Mouse (Mus musculus): ENCODE measurements around the gene Inip. TPM values are rescaled to one million over a fixed set of nuclear protein-coding genes. Genes with fewer than 3 reads are reported as not detected.

Gene Inip
- polyA plus RNA-seq, 1 experiment from 2014 or later, result 78.2 TPM

DNA sequence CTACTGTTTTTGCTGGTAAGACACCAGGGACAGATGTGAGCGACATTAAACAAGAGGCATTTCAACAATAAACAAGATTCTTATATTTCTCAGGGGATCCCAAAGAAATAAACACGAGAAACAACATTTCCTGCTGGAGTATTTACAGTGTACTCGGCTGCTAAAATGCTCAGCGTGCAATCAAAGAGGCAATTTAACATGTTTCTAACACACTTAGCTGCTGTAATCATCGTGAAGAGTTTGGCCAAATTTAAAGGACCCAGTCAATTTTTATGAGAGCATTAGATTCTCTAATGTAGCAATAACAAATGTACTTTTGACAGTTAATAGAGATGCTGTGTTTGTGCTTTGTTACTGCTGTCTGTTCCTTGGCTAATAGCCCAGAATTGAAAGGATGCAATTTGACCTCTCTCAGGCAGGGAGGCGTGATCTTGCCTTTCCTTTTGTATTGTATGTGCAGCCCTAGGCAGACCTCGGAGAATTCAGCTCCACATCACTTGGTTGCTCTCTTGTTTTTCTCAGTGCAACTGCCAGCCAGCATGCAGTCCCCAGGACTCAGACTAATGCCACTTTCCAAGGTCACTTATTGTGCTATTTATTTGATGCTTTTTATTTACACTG lies 35.9 kb downstream of the Inip start:
- peaks cover 16% of the 10 kb centered on the region for H3K4me1 ChIP-seq
- ATAC-seq (ENCODE audit: insufficient number of reproducible peaks, insufficient read depth, low FRiP score, low TSS enrichment), result no peak
- no peaks in the 10 kb centered on the region for H3K27me3 ChIP-seq
- no peaks in the 10 kb centered on the region for H3K9me3 ChIP-seq
- no peak overlapping the region for H3K4me3 ChIP-seq
- 32% methylated on average over 7 of the region's 7 CpGs for WGBS
- peak overlapping the region; percentile 57 for H3K27ac ChIP-seq
- H3K4me2 ChIP-seq (replicated peaks), result 0 out of 2 replicates have a peak overlapping the region, but pooled peaks have one; percentile 12
- no peak overlapping the region for H3K9ac ChIP-seq
- H3K36me3 ChIP-seq, result peaks cover 11% of the 10 kb centered on the region

DNA sequence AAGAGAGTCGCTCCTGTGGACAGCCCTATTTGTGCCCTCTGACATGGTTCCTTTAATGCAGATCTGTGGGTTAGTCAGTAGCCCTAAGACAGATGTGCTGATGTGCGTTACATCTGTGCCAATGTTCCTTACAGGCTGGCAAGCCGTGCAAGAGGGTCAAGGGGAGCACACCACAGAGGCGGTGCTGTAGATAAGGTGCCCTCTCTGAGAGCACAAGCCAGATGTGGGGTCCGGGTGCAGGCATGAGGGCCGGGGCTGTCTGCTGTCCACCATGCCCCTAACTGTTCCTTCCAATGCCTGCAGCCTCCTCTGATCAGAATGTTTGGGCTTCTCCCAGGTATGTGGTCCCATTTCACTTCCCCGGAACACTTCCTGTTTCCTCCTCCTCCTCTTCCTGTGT lies 36.4 kb downstream of the Inip start:
- Histone ChIP-seq H3K9ac (no peak overlapping the region), H3K27ac (peak overlapping the region; percentile 57), H3K36me3 (peaks cover 6% of the 10 kb centered on the region; the same call in 1 of the 2 replicates), H3K9me3 (no peaks in the 10 kb centered on the region), H3K4me1 (peaks cover 16% of the 10 kb centered on the region), H3K4me2 (replicated peaks) (0 out of 2 replicates have a peak overlapping the region, but pooled peaks have one; percentile 12), H3K4me3 (no peak overlapping the region), H3K27me3 (no peaks in the 10 kb centered on the region)
- ATAC-seq (ENCODE audit: insufficient number of reproducible peaks, insufficient read depth, low FRiP score, low TSS enrichment), result no peak
- 66% methylated on average over 7 of the region's 7 CpGs for WGBS

DNA sequence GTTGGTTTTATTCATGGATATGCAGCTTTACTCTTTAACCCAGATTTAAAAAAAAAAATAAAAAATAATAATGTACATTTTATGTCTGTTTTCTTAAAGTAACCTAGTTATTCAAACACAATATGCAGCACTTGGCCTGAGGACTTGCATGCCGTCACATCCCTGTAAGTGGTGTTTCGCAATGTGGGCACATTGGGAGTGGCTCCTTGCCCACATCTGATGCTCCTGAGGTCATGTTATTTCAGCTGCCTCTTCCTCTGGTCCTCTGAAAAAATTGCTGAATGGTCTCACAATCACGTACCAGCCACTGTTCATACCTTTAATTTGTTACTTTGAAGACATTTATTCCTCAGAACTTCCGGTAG lies 40.0 kb downstream of the Inip start:
- H3K4me3 ChIP-seq, result no peak overlapping the region
- H3K9me3 ChIP-seq, result no peaks in the 10 kb centered on the region
- H3K27ac ChIP-seq, result no peak overlapping the region
- H3K4me1 ChIP-seq, result peaks cover 23% of the 10 kb centered on the region
- H3K36me3 ChIP-seq, result no peaks in the 10 kb centered on the region
- ATAC-seq (ENCODE audit: insufficient number of reproducible peaks, insufficient read depth, low FRiP score, low TSS enrichment), result no peak
- H3K9ac ChIP-seq, result no peak overlapping the region
- H3K27me3 ChIP-seq, result no peaks in the 10 kb centered on the region
- 64% methylated on average over 4 of the region's 4 CpGs for WGBS
- no peak overlapping the region for H3K4me2 ChIP-seq (replicated peaks)

DNA sequence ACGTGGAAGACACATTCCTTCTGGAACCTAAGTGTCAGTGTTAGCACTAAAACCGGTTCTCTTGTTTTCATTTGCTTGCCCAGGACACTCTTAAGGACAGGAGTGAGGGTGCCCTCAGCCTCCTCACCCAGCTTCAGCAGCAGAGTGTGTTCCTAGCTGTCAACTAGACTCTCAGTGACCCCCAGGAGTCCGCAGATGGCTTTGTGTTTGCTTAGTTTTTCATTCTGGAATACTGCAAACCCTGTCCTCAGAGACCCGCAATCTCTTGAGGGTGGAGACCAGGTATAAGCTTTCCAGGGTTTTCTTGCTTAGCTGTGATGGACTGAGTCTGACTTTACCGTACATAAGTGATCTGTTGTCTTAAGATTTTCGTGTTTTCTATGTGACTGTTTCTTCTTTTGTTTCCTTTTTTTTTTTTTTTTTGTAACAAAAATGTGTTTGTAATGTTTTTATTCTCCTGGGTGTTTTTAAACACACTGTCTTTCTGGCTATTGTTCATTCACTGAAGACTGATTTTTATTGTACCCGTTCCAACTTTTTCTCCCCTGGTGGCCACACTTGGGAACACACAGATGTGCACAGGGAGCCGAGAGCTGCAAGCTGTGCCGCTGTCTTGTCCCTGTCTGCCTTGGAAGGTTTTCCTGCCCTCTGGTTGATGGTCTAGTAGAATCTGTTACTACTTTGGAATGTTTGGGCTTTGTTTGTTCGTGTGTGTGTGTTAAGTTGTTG lies 40.6 kb downstream of the Inip start:
- ATAC-seq (ENCODE audit: insufficient number of reproducible peaks, insufficient read depth, low FRiP score, low TSS enrichment), result no peak
- no peak overlapping the region for H3K27ac ChIP-seq

DNA sequence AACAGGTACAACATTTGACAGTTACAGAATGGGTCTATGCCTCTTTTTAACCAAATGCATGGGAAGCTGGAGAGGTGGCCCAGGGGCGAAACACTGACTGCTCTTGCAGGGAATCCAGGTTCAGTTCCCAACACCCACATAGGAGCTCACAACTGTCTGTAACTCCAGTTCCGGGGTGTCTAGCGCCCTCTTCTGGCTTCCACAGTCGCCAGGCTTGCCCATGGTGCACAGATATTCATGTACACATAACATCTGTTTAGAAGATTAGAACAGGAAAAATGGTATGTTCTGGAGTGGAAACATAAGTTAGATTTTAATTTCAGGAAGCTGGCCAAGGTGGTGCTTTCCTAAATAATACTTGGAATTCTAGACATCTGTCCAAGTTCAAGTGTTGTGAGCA lies 41.4 kb downstream of the Inip start:
- no peak for ATAC-seq (ENCODE audit: insufficient number of reproducible peaks, insufficient read depth, low FRiP score, low TSS enrichment)
- Histone ChIP-seq H3K4me2 (replicated peaks) (no peak overlapping the region), H3K9me3 (no peaks in the 10 kb centered on the region), H3K9ac (no peak overlapping the region), H3K4me3 (no peak overlapping the region), H3K4me1 (peaks cover 10% of the 10 kb centered on the region), H3K27me3 (no peaks in the 10 kb centered on the region), H3K27ac (no peak overlapping the region), H3K36me3 (no peaks in the 10 kb centered on the region)
- WGBS, result 72% methylated on average over 4 of the region's 4 CpGs

More for the DNA sequence above, 40.6 kb downstream of the Inip start:
- WGBS, result 53% methylated on average over 10 of the region's 10 CpGs
- Histone ChIP-seq H3K4me2 (replicated peaks) (no peak overlapping the region), H3K9me3 (no peaks in the 10 kb centered on the region), H3K36me3 (no peaks in the 10 kb centered on the region), H3K4me3 (no peak overlapping the region), H3K9ac (no peak overlapping the region), H3K4me1 (peaks cover 18% of the 10 kb centered on the region), H3K27me3 (no peaks in the 10 kb centered on the region)

DNA sequence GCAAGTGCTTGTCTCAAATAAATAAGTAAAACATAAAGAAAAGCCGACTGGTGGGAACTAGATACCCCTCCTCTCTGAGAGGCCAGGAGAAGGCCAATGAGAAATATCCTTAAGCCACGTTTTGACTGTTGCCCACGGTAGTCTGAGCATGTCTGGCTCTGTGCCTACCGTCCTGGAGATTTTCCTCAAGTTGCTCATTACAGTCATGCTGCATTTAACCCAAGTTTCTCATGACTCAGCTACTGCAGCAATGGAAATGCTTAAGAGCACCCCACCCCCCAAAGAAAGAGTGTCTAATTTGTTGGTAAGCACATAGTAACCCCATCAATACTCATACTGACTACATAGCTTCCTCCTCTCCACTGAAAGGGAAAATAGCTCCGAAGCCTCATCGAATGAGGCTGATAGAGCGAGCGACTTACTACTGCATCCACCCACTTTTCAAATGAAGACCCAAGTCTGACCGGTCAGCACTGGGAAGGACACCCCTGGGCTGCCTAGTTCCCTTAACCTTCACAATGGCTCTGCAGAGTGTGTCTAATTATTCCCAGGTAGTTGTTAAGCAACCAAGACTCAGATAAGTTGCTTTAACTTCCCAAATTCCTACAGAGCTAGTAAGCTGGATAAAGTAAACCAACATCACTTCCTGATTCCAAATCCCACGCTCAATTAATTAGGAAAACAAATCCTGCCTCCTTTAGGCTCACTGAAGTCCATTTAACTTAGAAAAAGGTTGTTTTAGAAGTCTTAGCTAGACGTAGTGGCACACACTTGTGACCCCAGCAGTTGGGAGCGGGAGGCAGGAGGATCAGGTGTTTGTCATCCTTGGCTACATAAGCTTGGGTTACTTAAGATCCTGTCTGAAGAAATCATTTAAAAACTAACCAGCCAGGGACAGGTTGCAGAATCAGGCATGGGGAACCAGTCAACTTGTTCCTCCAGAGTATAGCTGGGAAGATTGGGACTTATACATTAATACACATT lies 43.6 kb downstream of the Inip start:
- Histone ChIP-seq H3K9ac (no peak overlapping the region), H3K27ac (no peak overlapping the region), H3K27me3 (no peaks in the 10 kb centered on the region), H3K4me3 (no peak overlapping the region), H3K4me2 (replicated peaks) (no peak overlapping the region), H3K9me3 (no peaks in the 10 kb centered on the region), H3K4me1 (peaks cover 7% of the 10 kb centered on the region), H3K36me3 (peaks cover 2% of the 10 kb centered on the region; the same call in 1 of the 2 replicates)
- 67% methylated on average over 12 of the region's 12 CpGs for WGBS
- no peak for ATAC-seq (ENCODE audit: insufficient number of reproducible peaks, insufficient read depth, low FRiP score, low TSS enrichment)

DNA sequence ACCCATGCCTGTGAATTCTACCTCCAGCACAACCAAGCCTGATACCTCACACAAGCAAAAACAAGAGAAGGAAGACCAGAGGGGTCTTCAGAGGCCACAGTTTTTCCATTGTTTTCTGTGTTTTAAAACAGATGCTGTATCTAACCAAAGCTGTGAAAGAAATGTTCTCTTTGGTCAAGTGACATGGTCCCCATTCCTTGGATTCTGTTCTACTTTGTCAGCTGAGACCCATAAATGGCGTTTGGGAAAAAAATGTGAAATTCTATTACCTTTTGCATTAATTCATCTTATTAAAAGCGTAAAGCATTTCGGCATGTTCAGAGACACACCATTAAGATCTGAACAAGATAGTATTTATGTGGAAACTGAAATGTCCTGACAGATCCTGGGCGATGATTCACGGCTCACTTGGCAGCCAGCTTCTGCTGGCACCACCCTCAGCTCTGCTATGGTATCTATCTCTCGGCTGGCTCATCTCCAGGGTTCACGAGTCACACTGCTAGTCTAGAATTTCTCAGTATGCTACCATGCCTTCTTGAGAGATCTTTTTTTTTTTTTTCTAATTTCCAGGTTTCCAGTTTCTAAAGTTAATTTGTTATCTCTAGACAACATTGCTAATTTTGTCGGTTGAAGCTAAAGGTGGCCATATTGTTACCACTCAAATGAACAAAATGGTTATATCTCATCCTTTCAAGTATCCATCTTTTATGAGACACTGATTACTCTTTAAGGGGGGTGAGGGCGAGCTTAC lies 44.9 kb downstream of the Inip start:
- Histone ChIP-seq H3K4me3 (no peak overlapping the region), H3K27ac (no peak overlapping the region), H3K27me3 (no peaks in the 10 kb centered on the region), H3K36me3 (peaks cover 8% of the 10 kb centered on the region), H3K9me3 (no peaks in the 10 kb centered on the region), H3K9ac (no peak overlapping the region), H3K4me2 (replicated peaks) (no peak overlapping the region), H3K4me1 (peaks cover 7% of the 10 kb centered on the region)
- WGBS, result 90% methylated on average over 9 of the region's 9 CpGs
- no peak for ATAC-seq (ENCODE audit: insufficient number of reproducible peaks, insufficient read depth, low FRiP score, low TSS enrichment)

DNA sequence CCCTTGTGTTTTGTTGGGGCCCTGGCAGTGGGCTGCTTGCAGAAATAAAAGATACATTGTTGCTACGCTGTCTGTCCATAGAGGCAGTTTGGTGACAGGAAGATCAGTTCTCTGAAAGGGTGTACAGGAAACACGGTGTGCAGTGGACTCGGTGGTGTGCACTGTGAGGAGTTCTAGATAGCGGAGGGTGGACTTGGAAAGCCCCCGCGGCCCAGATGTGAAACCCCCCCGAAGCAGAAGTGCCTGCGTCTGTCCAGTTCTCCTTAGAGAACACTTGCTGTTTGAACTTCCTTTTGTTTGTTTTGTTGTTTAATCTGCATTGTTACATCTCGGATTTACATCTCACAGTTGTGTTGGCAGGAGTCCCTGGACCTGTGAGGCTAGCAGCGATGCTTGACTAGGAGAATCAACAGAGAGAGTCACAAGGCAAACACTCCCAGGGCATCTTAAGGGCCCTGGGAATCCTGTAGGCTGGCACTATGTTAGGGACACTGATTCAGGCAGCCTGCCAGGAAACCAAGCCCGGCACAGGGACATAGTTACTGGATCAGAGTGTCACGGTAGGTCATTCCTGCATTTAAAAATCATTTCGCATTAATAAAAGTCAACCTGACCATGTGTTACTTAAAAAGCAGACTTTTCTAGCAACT lies 47.8 kb downstream of the Inip start:
- H3K9ac ChIP-seq, result no peak overlapping the region
- no peaks in the 10 kb centered on the region for H3K27me3 ChIP-seq
- H3K4me1 ChIP-seq, result peaks cover 7% of the 10 kb centered on the region
- ATAC-seq (ENCODE audit: insufficient number of reproducible peaks, insufficient read depth, low FRiP score, low TSS enrichment), result no peak
- H3K27ac ChIP-seq, result no peak overlapping the region
- H3K4me2 ChIP-seq (replicated peaks), result no peak overlapping the region
- H3K4me3 ChIP-seq, result no peak overlapping the region
- H3K36me3 ChIP-seq, result peaks cover 8% of the 10 kb centered on the region
- WGBS, result 76% methylated on average over 13 of the region's 13 CpGs
- H3K9me3 ChIP-seq, result no peaks in the 10 kb centered on the region

DNA sequence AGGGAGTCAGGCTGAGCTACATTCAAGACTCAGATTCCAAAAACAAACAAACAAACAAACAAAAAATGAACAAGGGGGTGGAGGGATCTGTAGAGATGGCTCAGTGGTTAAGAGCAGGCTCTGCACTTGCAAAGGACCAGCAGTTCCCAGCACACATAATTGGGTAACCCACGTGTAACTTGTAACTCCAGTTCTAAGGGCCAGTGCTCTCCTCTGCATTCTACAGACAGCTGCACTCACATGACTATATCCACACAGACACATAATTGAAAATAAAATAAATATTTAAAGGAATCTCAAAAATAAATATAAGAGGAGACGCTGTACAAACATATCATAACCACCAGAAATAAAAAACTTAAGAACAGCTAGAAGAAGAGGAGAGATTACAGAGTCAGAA lies 61.5 kb downstream of the Inip start:
- H3K4me1 ChIP-seq, result no peaks in the 10 kb centered on the region
- 73% methylated on average over 2 of the region's 2 CpGs for whole genome bisulfite sequencing
- no peak for ATAC-seq (ENCODE audit: insufficient number of reproducible peaks, insufficient read depth, low FRiP score, low TSS enrichment)

DNA sequence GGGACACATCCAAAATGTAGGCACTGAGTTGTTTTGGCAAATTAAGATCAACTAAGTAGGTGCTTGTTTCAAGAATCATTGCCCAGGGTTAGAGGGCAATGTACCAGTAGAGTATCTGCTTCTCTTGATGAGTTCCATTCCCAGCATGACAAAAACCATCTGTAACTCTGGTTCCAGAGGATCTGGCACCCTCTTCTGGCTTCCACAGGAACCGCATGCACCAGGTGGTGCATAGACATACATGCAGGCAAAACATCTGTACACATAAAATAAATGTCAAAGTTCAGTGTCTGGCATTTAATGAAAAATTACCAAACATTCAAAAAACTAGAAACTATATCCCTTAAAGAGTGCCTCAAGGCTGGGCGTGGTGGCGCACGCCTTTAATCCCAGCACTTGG lies 62.1 kb downstream of the Inip start:
- WGBS, result 99% methylated on average over 4 of the region's 4 CpGs
- ATAC-seq (ENCODE audit: insufficient number of reproducible peaks, insufficient read depth, low FRiP score, low TSS enrichment), result no peak
- H3K4me1 ChIP-seq, result no peaks in the 10 kb centered on the region
- no peak overlapping the region for H3K4me2 ChIP-seq (replicated peaks)
- no peak overlapping the region for H3K4me3 ChIP-seq
- H3K9ac ChIP-seq, result no peak overlapping the region
- no peak overlapping the region for H3K27ac ChIP-seq
- 0 out of 2 replicates have a peak, but pooled peaks cover 6% of the 10 kb centered on the region for H3K36me3 ChIP-seq
- no peaks in the 10 kb centered on the region for H3K27me3 ChIP-seq
- H3K9me3 ChIP-seq, result no peaks in the 10 kb centered on the region

More for the DNA sequence above, 61.5 kb downstream of the Inip start:
- no peak overlapping the region for H3K4me3 ChIP-seq
- no peak overlapping the region for H3K27ac ChIP-seq
- H3K4me2 ChIP-seq (replicated peaks), result no peak overlapping the region
- H3K9me3 ChIP-seq, result no peaks in the 10 kb centered on the region
- H3K36me3 ChIP-seq, result 0 out of 2 replicates have a peak, but pooled peaks cover 6% of the 10 kb centered on the region
- H3K27me3 ChIP-seq, result no peaks in the 10 kb centered on the region
- no peak overlapping the region for H3K9ac ChIP-seq

DNA sequence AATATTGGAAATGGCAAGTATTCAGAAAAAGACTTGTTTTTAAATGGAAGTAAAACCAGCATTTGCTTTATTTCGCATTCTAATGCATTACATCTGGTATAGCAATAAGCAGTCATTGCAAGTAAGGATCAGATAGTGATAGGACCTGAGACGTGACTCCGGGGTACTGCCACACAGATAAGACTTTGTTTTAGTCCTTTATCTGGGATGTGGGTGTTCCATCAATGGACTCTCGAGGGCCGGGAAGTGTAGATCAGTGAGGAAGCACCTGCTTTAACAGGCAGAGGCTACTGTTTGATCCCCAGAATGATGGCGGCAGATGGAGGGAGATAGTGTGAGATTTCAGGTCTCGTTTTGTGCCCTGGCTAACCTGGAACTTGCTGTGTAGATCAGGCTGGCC lies 69.8 kb downstream of the Inip start:
- no peak overlapping the region for H3K4me2 ChIP-seq (replicated peaks)
- no peaks in the 10 kb centered on the region for H3K27me3 ChIP-seq
- peaks cover 12% of the 10 kb centered on the region; the same call in 1 of the 2 replicates for H3K4me1 ChIP-seq
- no peak for ATAC-seq (ENCODE audit: insufficient number of reproducible peaks, insufficient read depth, low FRiP score, low TSS enrichment)
- no peak overlapping the region for H3K4me3 ChIP-seq
- H3K36me3 ChIP-seq, result no peaks in the 10 kb centered on the region
- no peak overlapping the region for H3K9ac ChIP-seq
- 86% methylated on average over 7 of the region's 7 CpGs for WGBS
- H3K27ac ChIP-seq, result no peak overlapping the region
- H3K9me3 ChIP-seq, result no peaks in the 10 kb centered on the region
